Mouse (Mus musculus): ENCODE measurements at regions not wholly inside any gene's neighbourhood (a gene's known extent, or its start where the extent isn't known, plus 50 kb on each side); places are given as distances from the start of the nearest gene placed in this dataset.

DNA sequence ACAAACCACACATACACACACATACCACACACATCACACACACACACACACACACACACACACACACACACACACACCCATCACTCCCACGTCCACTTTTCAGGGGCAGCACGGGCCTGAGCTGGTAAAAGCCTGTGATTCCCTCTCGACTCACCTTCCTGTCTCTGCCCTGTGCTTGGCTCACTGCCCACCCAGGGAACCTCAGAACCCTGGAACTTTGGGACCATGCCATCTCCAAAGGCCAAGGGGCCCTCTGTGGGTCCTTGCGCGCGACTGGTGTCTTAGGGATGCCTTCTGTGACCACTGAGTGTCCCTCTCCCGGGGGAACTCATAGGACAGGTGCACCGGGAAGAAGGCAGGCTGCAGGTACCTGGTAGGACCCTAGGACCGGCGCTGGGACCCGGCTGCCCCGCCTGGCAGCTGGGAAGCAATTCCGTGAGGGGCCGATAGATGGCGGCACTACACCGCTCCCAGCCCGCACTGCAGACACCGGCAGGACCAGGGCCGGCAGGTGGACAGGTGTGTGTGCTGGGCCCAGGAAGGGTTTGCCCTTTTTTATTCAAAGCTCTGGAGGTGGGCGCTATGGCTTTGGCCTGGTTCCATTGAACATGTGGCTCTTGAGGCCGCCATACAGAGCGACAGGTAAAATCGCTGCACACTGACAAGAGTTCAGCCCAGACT, 73.0 kb upstream of the 4931429L15Rik start:
- no peak for ATAC-seq (ENCODE audit: low read depth)

DNA sequence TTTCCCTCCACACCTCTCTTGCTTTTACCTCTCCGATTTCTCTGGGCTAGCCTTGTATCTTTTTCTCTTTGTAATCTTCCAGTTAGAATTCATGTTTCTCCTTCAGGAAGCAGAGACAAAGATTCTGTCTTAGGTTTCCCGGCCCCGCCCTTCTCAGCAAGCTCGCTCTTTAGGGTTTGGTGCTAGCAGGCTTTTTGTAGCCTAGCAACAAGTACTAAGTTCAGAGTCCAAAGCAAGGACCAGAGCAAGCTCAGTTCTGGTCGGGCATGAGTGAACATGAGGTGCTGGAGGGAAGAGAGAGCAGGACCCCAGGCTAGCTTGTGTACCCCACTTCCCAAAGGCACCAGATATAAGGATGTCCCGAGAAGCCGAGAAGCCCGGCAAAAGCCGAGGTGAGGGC, 70.0 kb upstream of the 4931429L15Rik start:
- 0 out of 2 replicates have a peak overlapping the region, but pooled peaks have one; percentile 6 for H3K4me3 ChIP-seq (ENCODE audit: low read depth, low read length)
- peak overlapping the region; percentile 24; the same call in 1 of the 2 replicates for H3K4me2 ChIP-seq (ENCODE audit: low read depth, low read length)
- H3K4me1 ChIP-seq (ENCODE audit: control insufficient read depth, low read depth, low read length) = no peaks in the 10 kb centered on the region
- ATAC-seq (ENCODE audit: low read depth) = no peak
- no peak overlapping the region for H3K9ac ChIP-seq (ENCODE audit: low read depth, low read length)
- H3K9me3 ChIP-seq (replicated peaks; ENCODE audit: control insufficient read depth, low read length) = 0 out of 2 replicates have a peak, but pooled peaks cover 2% of the 10 kb centered on the region
- 8% methylated on average over 9 of the region's 9 CpGs for WGBS (ENCODE audit: insufficient replicate concordance)
- no peak overlapping the region for H3K27ac ChIP-seq (ENCODE audit: low read length)
- peaks cover 6% of the 10 kb centered on the region for H3K27me3 ChIP-seq (ENCODE audit: control insufficient read depth, insufficient read depth, low read depth, low read length)
- no peaks in the 10 kb centered on the region for H3K36me3 ChIP-seq (ENCODE audit: control insufficient read depth, insufficient read depth)

More for the DNA sequence above, 73.0 kb upstream of the 4931429L15Rik start:
- H3K9me3 ChIP-seq (replicated peaks; ENCODE audit: control insufficient read depth, low read length) = no peaks in the 10 kb centered on the region
- peaks cover 6% of the 10 kb centered on the region for H3K27me3 ChIP-seq (ENCODE audit: control insufficient read depth, insufficient read depth, low read depth, low read length)
- H3K27ac ChIP-seq (ENCODE audit: low read length) = no peak overlapping the region
- H3K36me3 ChIP-seq (ENCODE audit: control insufficient read depth, insufficient read depth) = no peaks in the 10 kb centered on the region
- H3K4me1 ChIP-seq (ENCODE audit: control insufficient read depth, low read depth, low read length) = no peaks in the 10 kb centered on the region
- H3K4me2 ChIP-seq (ENCODE audit: low read depth, low read length) = no peak overlapping the region
- WGBS (ENCODE audit: insufficient replicate concordance) = 7% methylated on average over 23 of the region's 23 CpGs
- H3K4me3 ChIP-seq (ENCODE audit: low read depth, low read length) = no peak overlapping the region
- no peak overlapping the region for H3K9ac ChIP-seq (ENCODE audit: low read depth, low read length)

DNA sequence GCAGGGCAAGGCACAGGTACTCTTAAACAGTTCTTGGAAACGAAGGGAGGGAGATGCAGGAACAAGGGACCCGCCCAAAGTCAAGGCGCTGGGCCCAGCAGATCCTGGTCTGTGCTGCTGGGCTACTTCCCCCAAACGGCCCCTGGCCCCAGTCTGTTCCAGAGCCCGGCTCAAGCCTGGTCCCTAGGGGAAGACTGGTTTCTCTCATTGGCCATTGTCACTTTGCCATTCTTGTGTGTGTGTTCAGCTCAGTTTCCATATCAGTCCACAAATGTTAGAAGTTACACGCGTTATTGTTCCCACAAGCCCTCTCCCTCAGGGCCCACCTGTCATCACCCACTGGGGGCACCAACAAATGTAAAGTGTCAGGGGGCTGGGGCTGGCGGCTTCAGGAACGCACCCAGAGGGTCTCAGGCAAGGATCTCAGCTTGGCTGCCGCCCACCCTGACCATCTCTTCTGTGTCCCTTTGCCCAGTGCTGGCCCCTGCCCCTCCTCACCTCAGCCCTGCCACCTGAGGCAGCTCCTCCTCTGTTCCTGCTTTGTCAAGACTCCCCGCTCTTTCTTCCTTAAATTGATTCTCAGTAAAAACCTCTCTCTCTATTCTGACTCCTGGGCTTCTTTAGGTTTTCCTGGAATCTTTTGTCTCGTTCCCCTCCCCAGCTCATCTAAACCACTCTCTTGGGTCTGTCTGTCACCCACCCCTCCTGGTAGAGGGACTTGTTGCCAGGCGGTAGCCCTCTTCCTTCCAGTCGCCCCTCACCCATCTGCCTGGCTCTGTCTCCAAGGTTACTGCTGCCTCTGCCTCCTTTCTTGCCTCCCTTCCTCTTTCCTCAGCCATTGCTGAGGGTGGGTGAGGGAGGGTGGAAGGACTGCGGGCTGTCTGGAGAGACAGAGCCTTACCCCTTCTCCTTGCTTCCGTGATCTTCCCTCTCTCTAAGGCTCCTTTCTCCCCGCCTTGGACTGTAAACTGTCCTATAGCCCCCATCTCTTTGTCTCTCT, 69.2 kb upstream of the 4931429L15Rik start:
- H3K27ac ChIP-seq (ENCODE audit: low read length) = no peak overlapping the region
- no peak overlapping the region for H3K9ac ChIP-seq (ENCODE audit: low read depth, low read length)
- no peaks in the 10 kb centered on the region for H3K36me3 ChIP-seq (ENCODE audit: control insufficient read depth, insufficient read depth)
- 0 out of 2 replicates have a peak overlapping the region, but pooled peaks have one; percentile 24 for H3K4me2 ChIP-seq (ENCODE audit: low read depth, low read length)
- H3K27me3 ChIP-seq (ENCODE audit: control insufficient read depth, insufficient read depth, low read depth, low read length) = peaks cover 6% of the 10 kb centered on the region
- H3K4me1 ChIP-seq (ENCODE audit: control insufficient read depth, low read depth, low read length) = no peaks in the 10 kb centered on the region
- whole genome bisulfite sequencing (ENCODE audit: insufficient replicate concordance) = 34% methylated on average over 17 of the region's 17 CpGs
- 0 out of 2 replicates have a peak, but pooled peaks cover 2% of the 10 kb centered on the region for H3K9me3 ChIP-seq (replicated peaks; ENCODE audit: control insufficient read depth, low read length)
- H3K4me3 ChIP-seq (ENCODE audit: low read depth, low read length) = 0 out of 2 replicates have a peak overlapping the region, but pooled peaks have one; percentile 6
- no peak for ATAC-seq (ENCODE audit: low read depth)

DNA sequence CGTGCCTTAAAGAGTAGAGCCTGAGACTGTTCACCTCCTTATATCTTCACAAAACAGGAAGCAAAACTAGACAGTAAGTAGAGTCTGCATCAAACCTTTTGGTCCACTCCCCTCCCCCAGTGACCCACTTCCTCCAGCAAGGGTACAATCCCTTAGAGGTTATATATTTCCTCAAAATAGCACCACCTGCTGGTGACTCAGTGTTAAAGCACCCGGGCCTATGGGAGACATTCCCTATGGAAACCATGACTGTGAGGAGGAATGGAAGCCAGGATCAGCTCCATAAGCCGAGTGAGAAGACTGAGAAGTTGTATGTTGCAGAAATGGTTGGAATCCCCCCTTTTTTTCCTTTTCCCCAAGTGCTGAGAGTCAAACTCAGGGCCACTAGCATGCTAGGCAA, 66.5 kb upstream of the 4931429L15Rik start:
- no peak for ATAC-seq (ENCODE audit: low read depth)
- Histone ChIP-seq H3K9me3 (replicated peaks; ENCODE audit: control insufficient read depth, low read length) (0 out of 2 replicates have a peak, but pooled peaks cover 2% of the 10 kb centered on the region), H3K4me1 (ENCODE audit: control insufficient read depth, low read depth, low read length) (no peaks in the 10 kb centered on the region), H3K4me2 (ENCODE audit: low read depth, low read length) (no peak overlapping the region), H3K27ac (ENCODE audit: low read length) (no peak overlapping the region), H3K36me3 (ENCODE audit: control insufficient read depth, insufficient read depth) (no peaks in the 10 kb centered on the region), H3K27me3 (ENCODE audit: control insufficient read depth, insufficient read depth, low read depth, low read length) (peaks cover 3% of the 10 kb centered on the region), H3K9ac (ENCODE audit: low read depth, low read length) (no peak overlapping the region), H3K4me3 (ENCODE audit: low read depth, low read length) (no peak overlapping the region)
- WGBS (ENCODE audit: insufficient replicate concordance) = 65% methylated on average over 3 of the region's 3 CpGs

DNA sequence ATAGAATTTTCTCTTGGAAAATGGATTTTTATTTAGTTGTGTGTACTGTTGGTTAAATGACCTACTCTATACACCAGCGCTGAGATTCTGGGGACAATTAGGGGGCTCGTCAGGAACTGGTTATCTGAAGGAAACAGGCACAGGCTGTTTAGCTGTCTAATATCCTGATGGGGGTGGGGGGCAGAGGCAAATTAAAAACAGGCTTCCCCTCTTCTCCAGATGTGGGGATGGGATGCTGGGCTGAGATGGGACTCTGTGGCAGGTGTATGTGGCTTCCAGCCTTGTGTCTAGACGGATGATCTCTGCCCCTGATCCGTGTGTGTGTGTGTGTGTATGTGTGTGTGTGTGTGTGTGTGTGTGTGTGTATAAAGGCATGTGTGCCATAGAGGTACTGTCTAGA, 61.6 kb upstream of the 4931429L15Rik start:
- 0 out of 2 replicates have a peak, but pooled peaks cover 1% of the 10 kb centered on the region for H3K9me3 ChIP-seq (replicated peaks; ENCODE audit: control insufficient read depth, low read length)
- no peak overlapping the region for H3K27ac ChIP-seq (ENCODE audit: low read length)
- 10% methylated on average over 4 of the region's 4 CpGs for WGBS (ENCODE audit: insufficient replicate concordance)
- no peak overlapping the region for H3K4me2 ChIP-seq (ENCODE audit: low read depth, low read length)
- H3K9ac ChIP-seq (ENCODE audit: low read depth, low read length) = no peak overlapping the region
- no peaks in the 10 kb centered on the region for H3K27me3 ChIP-seq (ENCODE audit: control insufficient read depth, insufficient read depth, low read depth, low read length)
- H3K36me3 ChIP-seq (ENCODE audit: control insufficient read depth, insufficient read depth) = no peaks in the 10 kb centered on the region
- ATAC-seq (ENCODE audit: low read depth) = no peak
- no peak overlapping the region for H3K4me3 ChIP-seq (ENCODE audit: low read depth, low read length)
- no peaks in the 10 kb centered on the region for H3K4me1 ChIP-seq (ENCODE audit: control insufficient read depth, low read depth, low read length)

DNA sequence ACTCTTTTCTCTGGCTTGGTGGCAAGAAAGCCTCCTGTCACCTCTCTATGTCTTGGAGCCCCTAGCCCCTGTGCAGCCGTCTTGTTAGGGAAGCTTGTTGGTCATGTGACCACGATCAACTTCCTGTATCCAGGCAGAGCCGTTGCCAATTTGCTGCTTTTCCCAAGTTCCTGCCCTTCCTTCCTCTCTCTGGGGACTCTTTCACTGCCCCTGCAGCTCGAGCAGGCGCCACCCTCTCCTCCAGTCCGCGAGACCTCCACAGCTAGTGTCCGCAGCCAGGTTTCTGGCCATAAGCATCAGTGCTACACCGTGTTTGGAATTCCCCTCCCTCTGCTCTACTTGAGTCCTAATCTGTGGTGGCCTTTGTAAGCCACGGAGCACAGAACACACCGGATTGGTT, 59.7 kb upstream of the 4931429L15Rik start:
- peak; percentile 30; the same call in 1 of the 2 replicates for ATAC-seq (ENCODE audit: low read depth)
- Histone ChIP-seq H3K4me3 (ENCODE audit: low read depth, low read length) (no peak overlapping the region), H3K36me3 (ENCODE audit: control insufficient read depth, insufficient read depth) (no peaks in the 10 kb centered on the region), H3K27me3 (ENCODE audit: control insufficient read depth, insufficient read depth, low read depth, low read length) (no peaks in the 10 kb centered on the region), H3K9me3 (replicated peaks; ENCODE audit: control insufficient read depth, low read length) (no peaks in the 10 kb centered on the region), H3K4me2 (ENCODE audit: low read depth, low read length) (no peak overlapping the region), H3K4me1 (ENCODE audit: control insufficient read depth, low read depth, low read length) (no peaks in the 10 kb centered on the region), H3K9ac (ENCODE audit: low read depth, low read length) (no peak overlapping the region), H3K27ac (ENCODE audit: low read length) (no peak overlapping the region)
- WGBS (ENCODE audit: insufficient replicate concordance) = 37% methylated on average over 11 of the region's 11 CpGs

DNA sequence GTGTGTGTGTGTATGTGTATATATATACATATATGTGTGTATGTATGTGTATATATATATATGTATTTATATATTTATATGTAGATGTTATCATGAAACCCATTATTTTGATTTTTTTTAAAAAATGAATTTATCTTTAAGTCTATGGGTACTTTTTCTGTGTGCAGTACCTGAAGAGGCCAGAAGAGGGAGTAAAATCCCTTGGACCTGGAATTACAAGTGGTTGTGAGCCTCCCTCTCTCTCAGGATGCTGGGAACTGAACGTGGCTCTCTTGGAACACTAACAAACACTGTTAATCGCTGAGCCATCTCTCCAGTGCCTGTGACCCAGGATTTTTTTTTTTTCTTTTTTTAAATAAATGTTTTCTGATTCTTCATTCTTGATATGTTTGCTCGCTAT, 58.6 kb upstream of the 4931429L15Rik start:
- 64% methylated on average over 3 of the region's 3 CpGs for WGBS (ENCODE audit: insufficient replicate concordance)

More for the DNA sequence above, 58.6 kb upstream of the 4931429L15Rik start:
- H3K27ac ChIP-seq (ENCODE audit: low read length) = no peak overlapping the region
- no peaks in the 10 kb centered on the region for H3K36me3 ChIP-seq (ENCODE audit: control insufficient read depth, insufficient read depth)
- H3K9me3 ChIP-seq (replicated peaks; ENCODE audit: control insufficient read depth, low read length) = no peaks in the 10 kb centered on the region
- H3K27me3 ChIP-seq (ENCODE audit: control insufficient read depth, insufficient read depth, low read depth, low read length) = no peaks in the 10 kb centered on the region
- H3K9ac ChIP-seq (ENCODE audit: low read depth, low read length) = no peak overlapping the region
- no peak overlapping the region for H3K4me2 ChIP-seq (ENCODE audit: low read depth, low read length)
- no peak overlapping the region for H3K4me3 ChIP-seq (ENCODE audit: low read depth, low read length)
- ATAC-seq (ENCODE audit: low read depth) = no peak
- no peaks in the 10 kb centered on the region for H3K4me1 ChIP-seq (ENCODE audit: control insufficient read depth, low read depth, low read length)
